In genomic region chr11:102963855-102964546, GRCm38 (mm10) we compare ENCODE assay signal across 9 mouse cellular contexts. TPM values are rescaled to one million over a fixed set of nuclear protein-coding genes. Genes with fewer than 3 reads are reported as not detected.
DNase-seq lines count a peak whose midpoint lies in the region; ATAC-seq and TF ChIP-seq lines count a peak whose summit lies in the region.
"Had no signal": no experiment of that assay in that cellular context is flagged by ENCODE, and none has a peak within 500 bp of the region (broad histone marks: within the 10 kb centered on the region; RNA-seq: fewer than 3 reads in every experiment).

No protein-coding gene starts in this region.

- H3K27me3 ChIP-seq in testis, adult 2 months (ENCODE audit: control insufficient read depth, insufficient read depth, low read length): no peaks in the 10 kb centered on the region
- H3K27me3 ChIP-seq in forebrain, embryonic 16.5 days (replicated peaks; ENCODE audit: control insufficient read depth, insufficient read depth, low read length): no peaks in the 10 kb centered on the region
- H3K27me3 ChIP-seq in liver, postnatal 0 days (ENCODE audit: insufficient read depth, low read length): peaks cover 54% of the 10 kb centered on the region
- no peaks in the 10 kb centered on the region for H3K27me3 ChIP-seq in cerebellum, adult 2 months (ENCODE audit: control insufficient read depth, insufficient read depth, low read length)

- no peak overlapping the region for H3K27ac ChIP-seq in testis, adult 2 months (ENCODE audit: control insufficient read depth, insufficient read depth, low read depth, low read length)
- peak overlapping the region; percentile 52; the same call in 1 of the 2 replicates for H3K27ac ChIP-seq in forebrain, embryonic 16.5 days (ENCODE audit: low read length)
- no peak overlapping the region for H3K27ac ChIP-seq in liver, postnatal 0 days (ENCODE audit: low read depth)
- no peak overlapping the region for H3K27ac ChIP-seq in cerebellum, adult 2 months (ENCODE audit: insufficient read depth, low read length)

- no peak for TF ChIP-seq CTCF in testis, adult 2 months (IDR thresholded peaks at IDR 0.05; ENCODE audit: control insufficient read depth, insufficient read depth, insufficient replicate concordance, low read depth, low read length)
- TF ChIP-seq CTCF in liver, postnatal 0 days (IDR thresholded peaks at IDR 0.05; ENCODE audit: low read depth): no peak
- no peak for TF ChIP-seq CTCF in cerebellum, adult 2 months (IDR thresholded peaks at IDR 0.05; ENCODE audit: borderline replicate concordance, insufficient read depth, low read depth, low read length)

- no peak for TF ChIP-seq POLR2A in testis, adult 2 months (IDR thresholded peaks at IDR 0.05; ENCODE audit: control insufficient read depth, low read depth, low read length)
- TF ChIP-seq POLR2A in cerebellum, adult 2 months (IDR thresholded peaks at IDR 0.05; ENCODE audit: borderline replicate concordance, insufficient read depth, low read length): no peak

- no peak for DNase-seq in testis, postnatal 10 days (ENCODE audit: low spot score)
- no peak for DNase-seq in liver, postnatal 0 days
- no peak for DNase-seq in cerebellum, adult 2 months
- no peak for DNase-seq in gastrocnemius, postnatal 10 days
- DNase-seq: kidney, adult 11 months; thymus, postnatal 25 days had no signal

- no peak for TF ChIP-seq EP300 in liver, postnatal 0 days (IDR thresholded peaks at IDR 0.05; ENCODE audit: low read depth)

- ATAC-seq in forebrain, embryonic 16.5 days: peak; percentile 50
- no peak for ATAC-seq in liver, postnatal 0 days
- ATAC-seq in frontal cortex, adult (ENCODE audit: low TSS enrichment): no peak

- H3K4me3 ChIP-seq in testis, adult 2 months (ENCODE audit: control insufficient read depth, low read depth, low read length): peak overlapping the region; percentile 39
- no peak overlapping the region for H3K4me3 ChIP-seq in forebrain, embryonic 16.5 days (replicated peaks; ENCODE audit: low read length)
- H3K4me3 ChIP-seq in liver, postnatal 0 days (ENCODE audit: low read depth, low read length): no peak overlapping the region
- no peak overlapping the region for H3K4me3 ChIP-seq in cerebellum, adult 2 months (replicated peaks; ENCODE audit: insufficient read depth, low read depth, low read length)

- H3K4me1 ChIP-seq in testis, adult 2 months (ENCODE audit: control insufficient read depth, insufficient read depth, low read length): peaks cover 13% of the 10 kb centered on the region
- peaks cover 15% of the 10 kb centered on the region for H3K4me1 ChIP-seq in forebrain, embryonic 16.5 days (replicated peaks; ENCODE audit: control insufficient read depth, insufficient read depth, low read length)
- H3K4me1 ChIP-seq in liver, postnatal 0 days (ENCODE audit: insufficient read depth): 0 out of 2 replicates have a peak, but pooled peaks cover 2% of the 10 kb centered on the region
- no peaks in the 10 kb centered on the region for H3K4me1 ChIP-seq in cerebellum, adult 2 months (ENCODE audit: control insufficient read depth, insufficient read depth, low read length)

- H3K9me3 ChIP-seq in forebrain, embryonic 16.5 days (ENCODE audit: control insufficient read depth, low read length): no peaks in the 10 kb centered on the region
- no peaks in the 10 kb centered on the region for H3K9me3 ChIP-seq in liver, postnatal 0 days (ENCODE audit: low read length)

- WGBS in forebrain, embryonic 16.5 days: 12% methylated on average over 24 of the region's 24 CpGs
- WGBS in liver, postnatal 0 days (ENCODE audit: insufficient replicate concordance): 21% methylated on average over 24 of the region's 24 CpGs
- WGBS in cerebellum, adult 2 months: 28% methylated on average over 24 of the region's 24 CpGs

- H3K4me2 ChIP-seq in forebrain, embryonic 16.5 days (ENCODE audit: low read length): peak overlapping the region; percentile 47
- peak overlapping the region; percentile 44 for H3K4me2 ChIP-seq in liver, postnatal 0 days (ENCODE audit: low read depth, low read length)

- peak overlapping the region; percentile 44 for H3K9ac ChIP-seq in forebrain, embryonic 16.5 days (replicated peaks; ENCODE audit: low read depth, low read length)
- no peak overlapping the region for H3K9ac ChIP-seq in liver, postnatal 0 days (replicated peaks)

- no peaks in the 10 kb centered on the region for H3K36me3 ChIP-seq in testis, adult 2 months (ENCODE audit: control insufficient read depth, insufficient read depth, low read length)
- H3K36me3 ChIP-seq in forebrain, embryonic 16.5 days (ENCODE audit: control insufficient read depth, insufficient read depth): no peaks in the 10 kb centered on the region
- H3K36me3 ChIP-seq in liver, postnatal 0 days (replicated peaks; ENCODE audit: insufficient read depth, low read length): no peaks in the 10 kb centered on the region

RNA-seq across cellular contexts. Expression of gene C1ql1, which starts 17.5 kb away (rescaled TPM):
- polyA plus RNA-seq in testis, adult 2 months (2012; rRNA removed): 0.77 and 0.80 TPM in 2 replicates
- 1.4 TPM in 2 replicates for polyA plus RNA-seq in forebrain, embryonic 16.5 days (2015; fragmentation: Nextera tagmentation; extraction: Ambion mirVana)
- polyA plus RNA-seq in liver, postnatal 0 days (2015; fragmentation: Nextera tagmentation; extraction: Ambion mirVana): 0.12 TPM in 1 of 2 replicates, not detected in the other
- polyA plus RNA-seq in cerebellum, adult 2 months (2012; rRNA removed): 16.7 and 19.2 TPM in 2 replicates
- total RNA-seq in gastrocnemius, postnatal 10 days (2021): under 1 TPM; 0.31 to 0.93 TPM

RNA-seq across cellular contexts. Expression of gene Kif18b, which starts 39.1 kb away (rescaled TPM):
- 25.9 and 26.7 TPM in 2 replicates for polyA plus RNA-seq in testis, adult 2 months (2012; rRNA removed)
- 3.0 and 4.1 TPM in 2 replicates for polyA plus RNA-seq in forebrain, embryonic 16.5 days (2015; fragmentation: Nextera tagmentation; extraction: Ambion mirVana)
- 3.2 and 3.4 TPM in 2 replicates for polyA plus RNA-seq in liver, postnatal 0 days (2015; fragmentation: Nextera tagmentation; extraction: Ambion mirVana)
- 0.05 and 0.10 TPM in 2 replicates for polyA plus RNA-seq in cerebellum, adult 2 months (2012; rRNA removed)
- 1 to 10 TPM; 4.0 to 5.7 TPM for total RNA-seq in gastrocnemius, postnatal 10 days (2021)
